Mouse (Mus musculus) adrenal gland, postnatal 10 days (tissue): ENCODE data around the gene Mroh2a. TPM values are rescaled to one million over a fixed set of nuclear protein-coding genes. Genes with fewer than 3 reads are reported as not detected.
"Not testable (repeated sequence)": the region's sequence is repeated elsewhere in the genome, so short reads cannot be mapped to it uniquely, and the experiment has no call there.

ENCODE experiments used
- DNase-seq: peaks from one replicate; pipeline ENCODE4 v3.0.0; 2021; ENCODE audit warnings: mixed read lengths
- total RNA-seq, 2 experiments: library from RNA; stranded (reverse); gene quantifications; 2 replicates each; pipeline ENCODE4 v1.2.3; 2021

Gene Mroh2a
- total RNA-seq, 2 experiments from 2014 or later: 0.67 to 1.3 TPM

GRCm38 (mm10) chr1:88218591-88218990 is 8.2 kb upstream of the Mroh2a start:
- no peak for DNase-seq

- DNase-seq: no peak
Measured at GRCm38 (mm10) chr1:88219054-88219453, 7.7 kb upstream of the Mroh2a start.

GRCm38 (mm10) chr1:88220336-88220735 is 6.5 kb upstream of the Mroh2a start:
- no peak for DNase-seq

DNA sequence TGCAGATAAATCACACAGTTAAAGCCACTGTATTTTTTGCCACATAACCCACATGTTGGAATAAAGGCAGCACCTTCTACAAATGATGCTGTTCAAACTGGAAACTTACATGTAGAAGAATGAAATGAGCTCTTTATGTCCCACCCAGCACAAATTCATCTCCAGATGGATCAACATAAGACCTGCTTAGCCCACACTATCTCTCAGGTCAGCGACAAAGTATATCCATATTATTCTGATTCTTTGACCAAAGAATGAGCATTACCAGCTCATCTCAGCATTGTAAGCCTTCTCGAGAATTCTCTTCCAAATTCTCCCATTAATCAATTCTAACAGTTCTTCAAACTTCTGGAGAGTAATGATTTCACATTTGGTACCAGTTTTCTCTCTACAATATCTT is 4.6 kb upstream of the Mroh2a start:
- DNase-seq: no peak

DNA sequence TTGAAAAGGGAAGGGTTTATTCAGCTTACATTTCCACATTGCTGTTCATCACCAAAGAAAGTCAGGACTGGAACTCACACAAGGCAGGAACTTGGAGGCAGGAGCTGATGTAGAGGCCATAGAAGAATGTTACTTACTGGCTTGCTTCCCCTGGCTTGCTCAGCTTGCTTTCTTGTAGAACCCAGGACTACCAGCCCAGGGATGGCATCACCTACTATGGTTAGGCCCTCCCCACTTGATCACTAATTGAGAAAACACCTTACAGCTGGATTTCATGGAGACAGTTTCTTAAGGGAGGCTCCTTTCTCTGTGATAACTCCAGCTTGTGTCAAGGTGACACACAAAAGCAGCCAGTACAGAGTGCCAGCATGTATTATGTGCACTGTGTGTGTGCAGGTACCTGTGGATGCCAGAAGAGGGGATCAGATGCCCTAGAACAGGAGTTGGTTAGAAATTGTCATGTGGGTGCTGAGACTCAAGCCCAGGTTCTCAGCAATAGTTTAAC is 3.7 kb upstream of the Mroh2a start:
- DNase-seq: not testable (repeated sequence)

DNA sequence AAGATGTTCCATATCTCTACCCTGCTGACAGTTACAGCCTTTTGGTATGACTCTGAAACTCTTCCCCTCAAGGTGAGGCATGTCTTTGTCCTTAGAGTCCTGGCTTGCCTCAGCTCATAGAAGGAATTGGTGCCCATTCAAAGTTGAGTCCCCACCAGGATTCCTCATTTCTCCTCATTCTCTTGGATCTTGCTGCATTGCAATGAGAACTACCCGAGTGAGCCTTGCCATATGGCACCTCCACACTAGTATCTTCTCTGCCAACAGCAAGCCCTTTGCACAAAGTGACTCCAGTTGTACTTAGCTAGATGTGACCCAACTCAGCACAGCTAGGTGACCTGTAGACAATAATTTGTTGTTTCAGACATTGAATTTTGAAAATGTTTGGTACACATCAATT is 3.2 kb upstream of the Mroh2a start:
- peak; percentile 34 for DNase-seq

DNA sequence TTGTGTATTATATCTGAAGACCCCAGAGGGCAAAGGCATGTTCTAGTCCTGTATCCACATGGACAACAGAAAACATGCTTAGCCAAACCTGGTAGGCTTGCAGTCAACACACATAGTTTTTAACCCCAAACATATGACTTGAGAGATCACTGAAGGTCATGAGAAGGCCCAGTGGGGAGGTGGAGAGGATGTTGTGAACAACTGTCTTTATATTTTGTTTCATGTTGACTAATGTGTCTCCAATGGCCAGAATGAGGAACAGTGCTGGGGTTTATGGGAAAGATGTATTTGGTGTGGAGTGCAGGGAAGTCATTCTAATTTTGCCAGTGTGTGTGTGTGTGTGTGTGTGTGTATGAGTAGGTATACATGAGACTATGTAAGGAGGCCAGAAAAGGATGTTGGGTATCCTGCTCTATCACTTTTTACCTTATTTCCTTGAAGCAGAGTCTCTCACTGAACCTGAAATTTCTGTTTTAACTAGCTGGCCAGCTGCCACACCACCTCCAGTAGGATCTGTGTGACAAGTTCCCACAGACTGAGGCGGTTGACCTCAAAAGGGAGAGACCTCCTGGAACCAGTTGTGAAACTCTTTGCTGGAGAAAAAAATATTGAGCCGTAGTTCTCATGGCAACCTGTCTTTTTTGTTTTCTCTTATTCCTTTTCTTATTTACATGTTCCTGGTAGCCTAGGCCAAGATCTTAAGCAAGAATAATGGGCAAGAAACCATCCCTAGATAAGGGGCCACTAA is 2.6 kb upstream of the Mroh2a start:
- DNase-seq: peak; percentile 74

DNA sequence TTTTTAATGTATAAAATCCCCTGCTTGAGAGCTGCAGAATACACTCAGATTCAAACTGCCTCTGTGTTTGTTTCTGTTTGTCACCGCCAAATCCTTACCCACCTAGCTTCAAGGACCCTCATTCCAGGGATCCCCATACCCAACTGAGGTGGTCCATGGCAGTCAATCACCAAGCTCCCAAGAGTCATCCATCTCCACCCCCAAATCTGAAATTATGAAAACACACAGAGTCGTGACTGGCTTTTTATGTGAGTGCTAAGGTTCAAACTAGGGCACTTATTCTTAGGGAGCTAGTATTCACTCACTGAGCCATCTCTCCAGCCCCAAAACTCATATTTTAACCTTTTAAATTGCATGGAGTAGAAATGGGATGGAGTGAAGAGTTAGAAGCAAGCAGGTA is 1.5 kb upstream of the Mroh2a start:
- peak; percentile 7 for DNase-seq

DNA sequence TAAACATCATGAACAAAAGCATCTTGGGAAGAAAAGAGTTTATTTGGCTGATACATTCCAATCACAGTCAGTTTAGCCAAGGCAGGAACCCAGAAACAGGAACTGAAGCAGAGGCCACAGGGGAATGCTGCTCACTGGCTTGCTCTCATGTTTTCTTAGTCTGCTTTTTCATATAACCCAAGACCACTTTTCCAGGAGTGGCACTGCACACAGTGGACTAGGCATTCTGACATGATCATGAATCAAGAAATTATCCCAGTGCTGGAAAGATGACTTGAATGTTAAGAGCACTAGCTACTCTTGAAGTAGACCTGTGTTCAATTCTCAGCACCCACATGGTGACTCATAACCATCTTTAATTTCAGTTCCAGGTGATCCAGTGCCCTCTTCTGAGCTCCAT is 1.0 kb upstream of the Mroh2a start:
- DNase-seq: no peak

- no peak for DNase-seq
Measured at GRCm38 (mm10) chr1:88227482-88227881, 696 bp downstream of the Mroh2a start.

- no peak for DNase-seq
Measured at GRCm38 (mm10) chr1:88228121-88228520, 1.3 kb downstream of the Mroh2a start.

DNA sequence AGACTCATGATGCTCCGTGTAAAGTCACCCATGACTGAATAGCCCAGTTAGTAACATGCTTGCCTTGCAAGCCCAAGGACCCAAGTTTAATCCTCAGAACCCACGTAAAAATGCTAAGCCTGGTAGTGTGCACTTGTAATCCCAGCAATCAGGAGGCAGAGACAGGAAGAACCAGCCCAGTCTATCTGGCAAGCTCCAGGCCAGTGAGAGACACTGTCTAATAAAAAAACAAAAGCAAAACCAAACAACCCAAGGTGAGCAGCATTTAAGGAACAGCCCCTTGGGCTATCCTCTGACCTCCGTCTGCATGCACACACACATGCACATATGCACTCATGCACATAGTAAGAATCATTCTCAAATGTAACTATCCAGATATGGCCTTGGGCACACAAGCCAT is 2.8 kb downstream of the Mroh2a start:
- no peak for DNase-seq

GRCm38 (mm10) chr1:88229986-88230385 is 3.2 kb downstream of the Mroh2a start:
- no peak for DNase-seq

GRCm38 (mm10) chr1:88230421-88230820 is 3.6 kb downstream of the Mroh2a start:
- no peak for DNase-seq

DNA sequence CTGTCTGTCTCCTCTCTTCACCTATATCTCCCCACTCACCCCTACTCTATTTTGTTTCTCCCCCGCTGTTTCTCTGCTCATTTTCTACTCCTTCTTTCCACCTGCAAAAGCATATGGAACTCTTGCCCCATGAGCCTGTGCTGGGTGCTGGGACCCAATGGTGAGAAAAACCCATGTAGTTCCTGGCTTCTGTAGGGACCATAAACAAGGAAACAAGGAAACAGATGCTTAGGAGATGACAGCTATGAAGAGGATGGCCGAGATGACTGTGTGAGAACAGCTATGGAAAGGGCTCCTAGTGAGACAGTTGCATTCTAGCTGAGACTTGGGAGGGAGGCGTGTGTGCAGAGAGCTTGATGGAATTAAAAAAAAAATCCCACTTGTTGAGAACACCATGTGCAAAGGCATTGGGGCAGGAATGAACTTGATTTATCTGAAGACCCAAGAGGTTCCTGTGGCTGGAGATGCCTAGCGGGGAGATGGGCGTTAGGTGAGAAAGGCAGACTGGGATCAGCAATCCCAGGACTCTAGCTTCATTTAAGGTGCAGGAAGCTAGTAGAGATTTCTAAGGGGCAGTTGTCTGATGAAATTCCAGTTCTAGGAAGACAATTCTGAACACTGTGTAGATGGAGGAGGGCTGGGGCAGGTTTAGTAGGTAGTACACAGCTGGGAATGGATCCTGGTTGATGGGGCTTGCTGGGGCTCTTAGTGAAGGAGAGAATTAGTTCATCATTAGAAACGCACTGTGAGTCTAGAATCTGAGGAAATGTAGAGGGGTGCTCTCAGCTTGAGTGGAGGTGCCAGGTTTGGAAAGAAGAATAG is 4.4 kb downstream of the Mroh2a start:
- no peak for DNase-seq

DNA sequence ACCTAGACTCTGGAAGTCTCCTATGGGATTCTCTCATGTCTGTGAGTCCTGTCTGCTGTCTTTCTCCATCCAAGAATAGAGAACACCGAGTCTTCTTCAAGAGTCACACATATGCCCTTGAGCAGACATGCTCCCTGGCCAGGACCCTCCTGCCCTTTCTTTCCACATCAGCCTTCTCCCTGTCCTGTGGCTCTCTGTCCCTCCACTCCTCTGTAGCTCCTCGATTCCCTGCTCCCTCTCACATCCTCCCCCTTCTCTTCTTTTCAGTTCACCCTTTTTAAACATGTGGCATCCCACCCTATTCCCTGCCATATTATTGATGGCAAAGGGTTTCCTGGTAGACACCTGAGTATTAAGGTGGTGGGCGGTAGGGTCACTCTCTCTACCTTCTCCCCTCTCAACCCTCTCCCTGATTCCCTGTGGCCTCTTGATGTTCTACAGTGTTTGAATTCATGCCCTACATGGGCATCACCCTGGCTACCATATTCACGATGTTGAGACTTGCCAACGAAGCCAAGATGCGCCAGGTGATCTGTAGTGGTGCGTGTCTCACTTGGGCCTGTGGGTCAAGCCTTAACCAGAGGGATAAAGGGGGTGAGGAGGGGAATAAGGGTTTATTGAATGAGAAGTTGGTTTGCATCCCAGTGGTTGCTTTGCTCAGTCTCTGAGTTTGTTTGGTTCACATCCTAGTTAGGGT is 5.2 kb downstream of the Mroh2a start:
- no peak for DNase-seq

DNA sequence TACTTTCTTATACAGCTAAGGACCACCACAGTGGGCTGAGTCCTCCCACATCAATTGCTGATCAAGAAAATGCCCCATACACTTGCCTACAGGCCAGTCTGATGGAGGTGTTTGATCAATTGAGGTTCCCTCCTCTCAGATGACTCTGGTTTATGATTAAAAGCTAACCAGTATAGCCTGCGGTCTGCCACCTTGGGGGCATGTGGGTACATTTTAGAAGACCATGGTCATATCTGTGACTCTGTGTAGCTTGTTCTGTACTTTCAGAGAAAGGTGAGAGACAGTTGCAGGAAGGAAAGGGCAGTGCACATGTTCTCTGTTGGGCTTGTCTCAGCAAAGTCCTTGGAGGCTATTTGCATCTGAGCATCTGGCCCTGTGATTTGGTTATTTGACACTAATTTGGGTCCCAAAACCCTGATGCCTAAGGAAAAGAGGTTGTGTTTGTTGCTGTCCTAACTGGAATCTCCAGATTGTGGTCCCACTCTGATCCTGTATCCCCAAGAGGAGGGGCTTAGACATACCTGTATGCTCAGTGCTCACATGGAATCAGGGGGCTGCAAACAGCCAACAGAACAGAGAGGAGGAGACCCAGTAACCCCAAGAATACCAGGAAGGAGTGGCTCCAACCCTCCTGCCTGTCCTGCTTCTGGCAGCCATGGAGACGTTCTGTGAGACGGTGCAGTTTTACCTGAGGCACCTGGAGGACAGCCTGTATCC is 6.0 kb downstream of the Mroh2a start:
- DNase-seq: no peak

- no peak for DNase-seq
Measured at GRCm38 (mm10) chr1:88233421-88234247, 6.8 kb downstream of the Mroh2a start.

- DNase-seq: no peak
Measured at GRCm38 (mm10) chr1:88234248-88234610, 7.4 kb downstream of the Mroh2a start.

DNA sequence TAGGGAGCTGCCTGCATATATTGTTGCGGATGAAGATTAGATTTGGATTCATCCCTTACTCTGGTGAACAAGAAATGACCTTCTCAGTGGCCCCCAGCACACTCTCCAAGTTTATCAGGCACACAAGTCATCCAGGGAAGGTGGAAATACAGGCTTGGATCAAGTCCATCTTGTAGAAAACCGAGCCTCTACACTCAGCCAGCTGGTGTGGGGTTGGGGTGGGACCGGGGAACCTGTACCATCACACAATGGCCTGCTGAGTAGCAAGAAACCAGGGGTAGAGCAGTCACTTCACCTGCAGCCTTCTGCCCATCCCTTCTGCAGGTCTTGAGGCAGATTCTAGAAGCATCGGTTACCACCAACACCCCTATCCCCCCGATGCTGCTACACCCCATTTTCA is 7.9 kb downstream of the Mroh2a start:
- DNase-seq: no peak
